Mouse (Mus musculus): ENCODE measurements around the gene Actb. TPM values are rescaled to one million over a fixed set of nuclear protein-coding genes. Genes with fewer than 3 reads are reported as not detected.

Actb gene
- polyA plus RNA-seq, 1 experiment from 2014 or later = 16,375 TPM

- no peaks in the 10 kb centered on the region for H3K27me3 ChIP-seq (ENCODE audit: control insufficient read depth, insufficient read depth, low read length)
- no peak overlapping the region for H3K4me3 ChIP-seq (replicated peaks; ENCODE audit: low read depth, low read length)
- DNase-seq (no peak), ATAC-seq (ENCODE audit: low FRiP score, low TSS enrichment) (no peak)
- WGBS = 81% methylated on average over 4 of the region's 4 CpGs
- peak overlapping the region; percentile 21 for H3K27ac ChIP-seq (replicated peaks; ENCODE audit: low read depth, low read length)
- H3K4me2 ChIP-seq (ENCODE audit: low read length) = peak overlapping the region; percentile 39; the same call in 1 of the 2 replicates
- H3K36me3 ChIP-seq (ENCODE audit: control insufficient read depth, insufficient read depth, low read length) = peaks cover 66% of the 10 kb centered on the region
- H3K9me3 ChIP-seq (ENCODE audit: control insufficient read depth, low read length) = no peaks in the 10 kb centered on the region
- H3K4me1 ChIP-seq (ENCODE audit: control insufficient read depth, insufficient read depth, low read length) = peaks cover 26% of the 10 kb centered on the region
- H3K9ac ChIP-seq (replicated peaks; ENCODE audit: low read length) = 0 out of 2 replicates have a peak overlapping the region, but pooled peaks have one; percentile 26
Observed at GRCm38 (mm10) chr5:142901846-142902505, 4.6 kb downstream of the Actb start.

- Histone ChIP-seq H3K4me2 (ENCODE audit: low read length) (no peak overlapping the region), H3K27ac (replicated peaks; ENCODE audit: low read depth, low read length) (peak overlapping the region; percentile 21), H3K9me3 (ENCODE audit: control insufficient read depth, low read length) (no peaks in the 10 kb centered on the region), H3K9ac (replicated peaks; ENCODE audit: low read length) (no peak overlapping the region), H3K27me3 (ENCODE audit: control insufficient read depth, insufficient read depth, low read length) (no peaks in the 10 kb centered on the region), H3K36me3 (ENCODE audit: control insufficient read depth, insufficient read depth, low read length) (peaks cover 66% of the 10 kb centered on the region), H3K4me3 (replicated peaks; ENCODE audit: low read depth, low read length) (no peak overlapping the region), H3K4me1 (ENCODE audit: control insufficient read depth, insufficient read depth, low read length) (peaks cover 25% of the 10 kb centered on the region)
- DNase-seq (peak; percentile 55), ATAC-seq (ENCODE audit: low FRiP score, low TSS enrichment) (no peak)
- WGBS = 83% methylated on average over 7 of the region's 7 CpGs
Observed at GRCm38 (mm10) chr5:142901355-142901802, 5.2 kb downstream of the Actb start.

GRCm38 (mm10) chr5:142900651-142901050 is 5.9 kb downstream of the Actb start:
- Histone ChIP-seq H3K27me3 (ENCODE audit: control insufficient read depth, insufficient read depth, low read length) (no peaks in the 10 kb centered on the region), H3K4me1 (ENCODE audit: control insufficient read depth, insufficient read depth, low read length) (peaks cover 26% of the 10 kb centered on the region), H3K9ac (replicated peaks; ENCODE audit: low read length) (no peak overlapping the region), H3K4me3 (replicated peaks; ENCODE audit: low read depth, low read length) (no peak overlapping the region), H3K4me2 (ENCODE audit: low read length) (no peak overlapping the region), H3K27ac (replicated peaks; ENCODE audit: low read depth, low read length) (no peak overlapping the region; the same call in 1 of the 2 replicates), H3K9me3 (ENCODE audit: control insufficient read depth, low read length) (no peaks in the 10 kb centered on the region), H3K36me3 (ENCODE audit: control insufficient read depth, insufficient read depth, low read length) (peaks cover 66% of the 10 kb centered on the region)
- DNase-seq = no peak
- no peak for ATAC-seq (ENCODE audit: low FRiP score, low TSS enrichment)
- WGBS = 86% methylated on average over 7 of the region's 7 CpGs

DNA sequence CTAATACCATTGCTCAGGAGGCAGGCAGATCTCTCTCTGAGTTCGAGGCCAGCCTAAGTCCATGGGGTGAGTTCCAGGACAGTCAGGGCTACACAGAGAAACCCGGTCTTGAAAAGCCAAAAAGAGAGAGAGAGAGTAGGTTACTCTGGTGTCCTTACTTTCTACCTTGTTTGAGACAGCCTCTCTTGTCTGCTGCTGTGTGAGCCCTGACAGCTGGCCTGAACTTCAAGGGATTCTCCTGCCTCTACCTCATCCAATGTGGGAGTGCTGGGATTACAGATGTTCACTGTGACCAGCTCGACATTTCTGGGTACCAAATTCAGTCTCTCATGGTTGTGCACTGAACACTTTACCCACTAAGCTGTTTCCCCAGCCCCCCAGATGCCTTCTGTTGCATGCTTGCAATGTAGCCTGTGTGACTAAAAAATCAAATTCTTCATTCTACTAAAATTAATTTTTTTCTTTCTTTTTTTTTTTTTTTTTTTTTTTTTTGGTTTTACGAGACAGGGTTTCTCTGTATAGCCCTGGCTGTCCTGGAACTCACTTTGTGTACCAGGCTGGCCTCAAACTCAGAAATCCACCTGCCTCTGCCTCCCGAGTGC is 6.5 kb downstream of the Actb start:
- WGBS = 78% methylated on average over 5 of the region's 5 CpGs
- DNase-seq (no peak), ATAC-seq (ENCODE audit: low FRiP score, low TSS enrichment) (no peak)
- H3K36me3 ChIP-seq (ENCODE audit: control insufficient read depth, insufficient read depth, low read length) = peaks cover 60% of the 10 kb centered on the region
- peaks cover 30% of the 10 kb centered on the region for H3K4me1 ChIP-seq (ENCODE audit: control insufficient read depth, insufficient read depth, low read length)
- H3K4me2 ChIP-seq (ENCODE audit: low read length) = no peak overlapping the region
- no peak overlapping the region for H3K27ac ChIP-seq (replicated peaks; ENCODE audit: low read depth, low read length)
- no peak overlapping the region for H3K4me3 ChIP-seq (replicated peaks; ENCODE audit: low read depth, low read length)
- H3K27me3 ChIP-seq (ENCODE audit: control insufficient read depth, insufficient read depth, low read length) = no peaks in the 10 kb centered on the region
- H3K9ac ChIP-seq (replicated peaks; ENCODE audit: low read length) = no peak overlapping the region
- H3K9me3 ChIP-seq (ENCODE audit: control insufficient read depth, low read length) = no peaks in the 10 kb centered on the region

- Histone ChIP-seq H3K27me3 (ENCODE audit: control insufficient read depth, insufficient read depth, low read length) (no peaks in the 10 kb centered on the region), H3K36me3 (ENCODE audit: control insufficient read depth, insufficient read depth, low read length) (peaks cover 51% of the 10 kb centered on the region), H3K4me2 (ENCODE audit: low read length) (no peak overlapping the region), H3K9me3 (ENCODE audit: control insufficient read depth, low read length) (no peaks in the 10 kb centered on the region), H3K9ac (replicated peaks; ENCODE audit: low read length) (no peak overlapping the region), H3K27ac (replicated peaks; ENCODE audit: low read depth, low read length) (no peak overlapping the region), H3K4me3 (replicated peaks; ENCODE audit: low read depth, low read length) (no peak overlapping the region), H3K4me1 (ENCODE audit: control insufficient read depth, insufficient read depth, low read length) (peaks cover 26% of the 10 kb centered on the region)
- ATAC-seq (ENCODE audit: low FRiP score, low TSS enrichment) = no peak
- 89% methylated on average over 9 of the region's 9 CpGs for WGBS
- no peak for DNase-seq
Observed at GRCm38 (mm10) chr5:142899057-142899601, 7.4 kb downstream of the Actb start.

DNA sequence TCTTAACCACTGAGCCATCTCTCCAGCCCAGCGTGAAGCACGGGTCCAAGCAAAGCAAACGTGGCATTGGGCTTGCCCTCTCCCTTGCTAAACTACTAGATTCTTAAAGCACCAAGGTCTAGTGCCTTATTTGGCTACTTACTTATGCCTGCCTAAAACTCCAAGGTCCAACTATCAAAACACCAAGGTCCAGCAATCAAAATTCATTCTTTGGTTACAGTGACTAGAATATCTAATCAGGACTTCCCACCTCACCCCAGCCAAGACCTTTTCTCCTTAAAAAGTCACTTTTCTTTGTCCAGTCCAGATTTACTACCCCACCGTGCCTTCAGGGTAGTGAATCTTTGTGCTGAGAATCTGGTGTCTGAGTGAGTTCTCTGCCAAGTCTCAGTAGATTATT is 8.2 kb downstream of the Actb start:
- Histone ChIP-seq H3K36me3 (ENCODE audit: control insufficient read depth, insufficient read depth, low read length) (peaks cover 44% of the 10 kb centered on the region), H3K9ac (replicated peaks; ENCODE audit: low read length) (no peak overlapping the region), H3K27ac (replicated peaks; ENCODE audit: low read depth, low read length) (no peak overlapping the region), H3K4me2 (ENCODE audit: low read length) (no peak overlapping the region), H3K4me1 (ENCODE audit: control insufficient read depth, insufficient read depth, low read length) (peaks cover 27% of the 10 kb centered on the region), H3K4me3 (replicated peaks; ENCODE audit: low read depth, low read length) (no peak overlapping the region), H3K9me3 (ENCODE audit: control insufficient read depth, low read length) (no peaks in the 10 kb centered on the region), H3K27me3 (ENCODE audit: control insufficient read depth, insufficient read depth, low read length) (no peaks in the 10 kb centered on the region)
- 88% methylated on average over 4 of the region's 4 CpGs for WGBS
- ATAC-seq (ENCODE audit: low FRiP score, low TSS enrichment) (no peak), DNase-seq (no peak)

GRCm38 (mm10) chr5:142897568-142898248 is 8.8 kb downstream of the Actb start:
- peaks cover 38% of the 10 kb centered on the region for H3K36me3 ChIP-seq (ENCODE audit: control insufficient read depth, insufficient read depth, low read length)
- H3K9ac ChIP-seq (replicated peaks; ENCODE audit: low read length) = no peak overlapping the region
- 94% methylated on average over 7 of the region's 7 CpGs for WGBS
- H3K4me3 ChIP-seq (replicated peaks; ENCODE audit: low read depth, low read length) = no peak overlapping the region
- DNase-seq (no peak), ATAC-seq (ENCODE audit: low FRiP score, low TSS enrichment) (no peak)
- peaks cover 21% of the 10 kb centered on the region for H3K4me1 ChIP-seq (ENCODE audit: control insufficient read depth, insufficient read depth, low read length)
- no peak overlapping the region for H3K4me2 ChIP-seq (ENCODE audit: low read length)
- H3K27ac ChIP-seq (replicated peaks; ENCODE audit: low read depth, low read length) = no peak overlapping the region
- no peaks in the 10 kb centered on the region for H3K9me3 ChIP-seq (ENCODE audit: control insufficient read depth, low read length)
- H3K27me3 ChIP-seq (ENCODE audit: control insufficient read depth, insufficient read depth, low read length) = no peaks in the 10 kb centered on the region

DNA sequence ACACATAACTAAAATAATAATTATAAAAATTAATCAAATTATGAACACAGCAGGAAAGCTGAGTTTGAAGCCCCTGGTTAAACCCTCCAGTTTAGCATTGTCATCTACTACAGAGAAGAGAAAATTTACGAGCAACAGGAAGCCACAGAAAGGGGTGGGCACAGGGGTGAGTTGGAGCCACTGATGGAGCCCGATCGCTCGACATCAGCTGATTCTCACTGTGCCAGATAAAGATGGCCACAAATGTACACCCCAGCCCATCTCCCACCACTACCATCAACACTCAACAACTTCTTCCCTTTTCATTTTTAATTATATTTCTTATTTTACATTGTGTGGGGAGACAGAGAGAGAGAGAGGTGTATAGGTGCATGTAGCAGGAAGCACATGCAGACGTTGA is 9.8 kb downstream of the Actb start:
- no peak overlapping the region for H3K9ac ChIP-seq (replicated peaks; ENCODE audit: low read length)
- no peaks in the 10 kb centered on the region for H3K9me3 ChIP-seq (ENCODE audit: control insufficient read depth, low read length)
- H3K36me3 ChIP-seq (ENCODE audit: control insufficient read depth, insufficient read depth, low read length) = peaks cover 28% of the 10 kb centered on the region
- no peak overlapping the region for H3K4me2 ChIP-seq (ENCODE audit: low read length)
- no peak for ATAC-seq (ENCODE audit: low FRiP score, low TSS enrichment)
- no peak overlapping the region for H3K27ac ChIP-seq (replicated peaks; ENCODE audit: low read depth, low read length)
- peaks cover 17% of the 10 kb centered on the region for H3K4me1 ChIP-seq (ENCODE audit: control insufficient read depth, insufficient read depth, low read length)
- DNase-seq = no peak
- no peaks in the 10 kb centered on the region for H3K27me3 ChIP-seq (ENCODE audit: control insufficient read depth, insufficient read depth, low read length)
- H3K4me3 ChIP-seq (replicated peaks; ENCODE audit: low read depth, low read length) = no peak overlapping the region
- 91% methylated on average over 5 of the region's 5 CpGs for WGBS
